ENCODE assay signal across 8 mouse cellular contexts in genomic region chr16:92478561-92479150, GRCm38 (mm10). TPM values are rescaled to one million over a fixed set of nuclear protein-coding genes. Genes with fewer than 3 reads are reported as not detected.
DNase-seq lines count a peak whose midpoint lies in the region; ATAC-seq and TF ChIP-seq lines count a peak whose summit lies in the region.

No protein-coding gene starts in this region.

- peak overlapping the region; percentile 74 for H3K9ac ChIP-seq in ES-E14 (ENCODE audit: insufficient read depth, low read depth, low read length, poor library complexity, severe bottlenecking)
- peak overlapping the region; percentile 9; the same call in 1 of the 2 replicates for H3K9ac ChIP-seq in forebrain, embryonic 11.5 days (ENCODE audit: low read length)
- no peak overlapping the region for H3K9ac ChIP-seq in hindbrain, embryonic 11.5 days (ENCODE audit: low read depth, low read length)
- 0 out of 2 replicates have a peak overlapping the region, but pooled peaks have one; percentile 30 for H3K9ac ChIP-seq in lung, embryonic 16.5 days (ENCODE audit: low read length)

- peaks cover 4 to 8% of the 10 kb centered on the region in 2 experiments; a peak in 2 of 4 replicates for H3K4me1 ChIP-seq in ES-E14 (ENCODE audit: control insufficient read depth in 2 of 2, insufficient read depth in 2 of 2, low read length in 2 of 2, poor library complexity in 1 of 2)
- H3K4me1 ChIP-seq in forebrain, embryonic 11.5 days (replicated peaks; ENCODE audit: control insufficient read depth, insufficient read depth, low read length), result peaks cover 2% of the 10 kb centered on the region; the same call in 1 of the 2 replicates
- H3K4me1 ChIP-seq in hindbrain, embryonic 11.5 days (replicated peaks; ENCODE audit: control insufficient read depth, insufficient read depth, low read length), result no peaks in the 10 kb centered on the region
- no peaks in the 10 kb centered on the region; the same call in 1 of the 2 replicates for H3K4me1 ChIP-seq in lung, embryonic 16.5 days (replicated peaks; ENCODE audit: control insufficient read depth, insufficient read depth, low read length)

- 11% methylated on average over 22 of the region's 23 CpGs for WGBS in forebrain, embryonic 11.5 days
- 12% methylated on average over 21 of the region's 23 CpGs for WGBS in hindbrain, embryonic 11.5 days
- 7% methylated on average over 21 of the region's 23 CpGs for WGBS in lung, embryonic 16.5 days

- no peaks in the 10 kb centered on the region for H3K9me3 ChIP-seq in ES-E14 (ENCODE audit: control insufficient read depth, insufficient read depth, low read depth, low read length)
- no peaks in the 10 kb centered on the region for H3K9me3 ChIP-seq in forebrain, embryonic 11.5 days (ENCODE audit: control insufficient read depth, low read length)
- H3K9me3 ChIP-seq in hindbrain, embryonic 11.5 days (ENCODE audit: control insufficient read depth, low read length), result no peaks in the 10 kb centered on the region
- no peaks in the 10 kb centered on the region for H3K9me3 ChIP-seq in lung, embryonic 16.5 days (ENCODE audit: control insufficient read depth, low read length)

- H3K4me2 ChIP-seq in forebrain, embryonic 11.5 days (ENCODE audit: low read depth, low read length, severe bottlenecking), result peak overlapping the region; percentile 43
- peak overlapping the region; percentile 44 for H3K4me2 ChIP-seq in hindbrain, embryonic 11.5 days (replicated peaks; ENCODE audit: low read depth, low read length)
- H3K4me2 ChIP-seq in lung, embryonic 16.5 days (ENCODE audit: low read depth, low read length), result peak overlapping the region; percentile 41; the same call in 1 of the 2 replicates

- no peaks in the 10 kb centered on the region; the same call in 1 of the 2 replicates for H3K27me3 ChIP-seq in forebrain, embryonic 11.5 days (ENCODE audit: control insufficient read depth, insufficient read depth, low read length)
- peaks cover 4% of the 10 kb centered on the region for H3K27me3 ChIP-seq in hindbrain, embryonic 11.5 days (ENCODE audit: control insufficient read depth, insufficient read depth, low read length)
- H3K27me3 ChIP-seq in lung, embryonic 16.5 days (ENCODE audit: control insufficient read depth, insufficient read depth, low read depth, low read length), result peaks cover 11% of the 10 kb centered on the region

- no peaks in the 10 kb centered on the region for H3K36me3 ChIP-seq in ES-E14 (ENCODE audit: control insufficient read depth, insufficient read depth, low read length, poor library complexity, severe bottlenecking)
- no peaks in the 10 kb centered on the region for H3K36me3 ChIP-seq in forebrain, embryonic 11.5 days (ENCODE audit: control insufficient read depth, insufficient read depth, low read length)
- no peaks in the 10 kb centered on the region for H3K36me3 ChIP-seq in hindbrain, embryonic 11.5 days (ENCODE audit: control insufficient read depth, insufficient read depth, low read length)
- H3K36me3 ChIP-seq in lung, embryonic 16.5 days (ENCODE audit: control insufficient read depth, insufficient read depth, low read length), result no peaks in the 10 kb centered on the region

- in situ Hi-C loops in ES-E14 (cut with MboI; ENCODE audit: low sequenced_read_pairs in 2 of 2, unreplicated experiment in 2 of 2), result no loop called here

- no peak overlapping the region; the same call in 1 of the 2 replicates for H3K27ac ChIP-seq in ES-E14 (ENCODE audit: insufficient read depth, low read depth, low read length, poor library complexity, severe bottlenecking)
- no peak overlapping the region for H3K27ac ChIP-seq in forebrain, embryonic 11.5 days (ENCODE audit: low read depth, low read length)
- H3K27ac ChIP-seq in hindbrain, embryonic 11.5 days (ENCODE audit: low read depth, low read length), result no peak overlapping the region
- H3K27ac ChIP-seq in lung, embryonic 16.5 days (ENCODE audit: low read length), result no peak overlapping the region

- no peak for ATAC-seq in forebrain, embryonic 11.5 days (replicated peaks; ENCODE audit: low FRiP score)
- ATAC-seq in hindbrain, embryonic 11.5 days (ENCODE audit: low FRiP score), result no peak
- 0 out of 2 replicates have a peak, but pooled peaks have one; percentile 55 for ATAC-seq in lung, embryonic 16.5 days (ENCODE audit: low read depth)
- ATAC-seq in erythroblast, adult 5-6 weeks (replicated peaks; ENCODE audit: low FRiP score, poor library complexity, severe bottlenecking), result no peak

- no peak for DNase-seq in ES-E14 (ENCODE audit: low read depth, low spot score)
- peak; percentile 72 to 77 for DNase-seq in adrenal gland, postnatal 36 days
- DNase-seq in forebrain, embryonic 11.5 days (ENCODE audit: low spot score), result peak; percentile 71
- peak; percentile 78 for DNase-seq in hindbrain, embryonic 11.5 days (ENCODE audit: low spot score)
- DNase-seq in layer of hippocampus, adult 9-11 months, result peak; percentile 37
- DNase-seq in retina, postnatal 1 day, result peak; percentile 74

- peak overlapping the region; percentile 42 to 58 for H3K4me3 ChIP-seq in ES-E14 (ENCODE audit: insufficient read depth in 1 of 2, low read depth in 1 of 2, low read length in 2 of 2, poor library complexity in 1 of 2, severe bottlenecking in 1 of 2)
- peak overlapping the region; percentile 12; the same call in 1 of the 2 replicates for H3K4me3 ChIP-seq in forebrain, embryonic 11.5 days (ENCODE audit: low read depth, low read length)
- peak overlapping the region; percentile 16; the same call in 1 of the 2 replicates for H3K4me3 ChIP-seq in hindbrain, embryonic 11.5 days (ENCODE audit: low read depth, low read length)
- peak overlapping the region; percentile 13; the same call in 1 of the 2 replicates for H3K4me3 ChIP-seq in lung, embryonic 16.5 days (ENCODE audit: low read length)

TF ChIP-seq in ES-E14, 5 proteins besides CTCF, POLR2A, EP300 and RAD21:
- no peak for TF ChIP-seq ZC3H11A (IDR thresholded peaks at IDR 0.05; ENCODE audit: borderline replicate concordance, low read depth, low read length)

RNA-seq across cellular contexts. Expression of gene Clic6, which starts 6.9 kb away (rescaled TPM):
- total RNA-seq in ES-E14 (2012; rRNA removed), result 0.37 and 1.0 TPM in 2 replicates
- total RNA-seq in adrenal gland, postnatal 36 days (2021), result under 1 TPM; 0.13 to 0.23 TPM
- 3.1 and 4.1 TPM in 2 replicates for polyA plus RNA-seq in forebrain, embryonic 11.5 days (2014; fragmentation: Nextera tagmentation; extraction: Ambion mirVana)
- polyA plus RNA-seq in hindbrain, embryonic 11.5 days (2014; fragmentation: Nextera tagmentation; extraction: Ambion mirVana), result 3.4 and 4.8 TPM in 2 replicates
- 15.7 and 16.4 TPM in 2 replicates for polyA plus RNA-seq in lung, embryonic 16.5 days (2015; fragmentation: Nextera tagmentation; extraction: Ambion mirVana)
- not detected in 2 replicates for total RNA-seq in erythroblast, adult 5-6 weeks (2015; ENCODE audit: low replicate concordance)
- total RNA-seq in erythroblast, adult 5-6 weeks (2017; ENCODE audit: low replicate concordance), result not detected in 2 replicates

RNA-seq across cellular contexts. Expression of gene Rcan1, which starts 8.0 kb away (rescaled TPM):
- 11.8 and 15.8 TPM in 2 replicates for total RNA-seq in ES-E14 (2012; rRNA removed)
- total RNA-seq in adrenal gland, postnatal 36 days (2021), result 10 to 100 TPM; 18.3 to 22.5 TPM
- polyA plus RNA-seq in forebrain, embryonic 11.5 days (2014; fragmentation: Nextera tagmentation; extraction: Ambion mirVana), result 37.4 and 46.9 TPM in 2 replicates
- 39.3 and 45.3 TPM in 2 replicates for polyA plus RNA-seq in hindbrain, embryonic 11.5 days (2014; fragmentation: Nextera tagmentation; extraction: Ambion mirVana)
- polyA plus RNA-seq in lung, embryonic 16.5 days (2015; fragmentation: Nextera tagmentation; extraction: Ambion mirVana), result 57.7 and 61.2 TPM in 2 replicates
- total RNA-seq in erythroblast, adult 5-6 weeks (2015; ENCODE audit: low replicate concordance), result not detected in 2 replicates
- 2.0 and 12.4 TPM in 2 replicates for total RNA-seq in erythroblast, adult 5-6 weeks (2017; ENCODE audit: low replicate concordance)
